Mouse (Mus musculus) limb, embryonic 11.5 days (tissue): ENCODE data around the gene Zswim8. TPM values are rescaled to one million over a fixed set of nuclear protein-coding genes. Genes with fewer than 3 reads are reported as not detected.

ENCODE experiments used
- microRNA-seq: library from miRNA; unstranded; fragments of <30 nt; microRNA quantifications from one replicate; pipeline ENCODE4, GENCODE M21; 2016
- polyA plus RNA-seq: library from polyadenylated mRNA; unstranded; fragments of >200 nt; fragmentation: Nextera tagmentation; extraction: Ambion mirVana; gene quantifications from 2 replicates; pipeline ENCODE4 v1.2.1, GENCODE M21; 2014

Gene Zswim8
- polyA plus RNA-seq, 1 experiment from 2014 or later = 28.0 TPM

Small RNA genes within 50 kb of the gene (microRNA-seq; reads per million reads assigned to microRNA genes)
- gene Mir6946 = 2.1 reads per million

Other genes with a start within 250 kb of the Zswim8 start
- 25.1 and 26.2 TPM in 2 replicates for gene Anxa7, start 227.4 kb upstream of the Zswim8 start, polyA plus RNA-seq
- 1.7 and 1.8 TPM in 2 replicates for gene Mss51, start 210.7 kb upstream of the Zswim8 start, polyA plus RNA-seq
- 55.8 and 56.9 TPM in 2 replicates for gene Ppp3cb, start 161.0 kb upstream of the Zswim8 start, polyA plus RNA-seq
- 14.5 and 17.0 TPM in 2 replicates for gene Usp54, start 66.5 kb upstream of the Zswim8 start, polyA plus RNA-seq
- 0.85 and 0.92 TPM in 2 replicates for gene Myoz1, start 51.0 kb upstream of the Zswim8 start, polyA plus RNA-seq
- gene Synpo2l, start 39.2 kb upstream of the Zswim8 start, polyA plus RNA-seq = 4.5 and 4.8 TPM in 2 replicates
- 81.7 and 95.0 TPM in 2 replicates for gene Sec24c, start 33.2 kb upstream of the Zswim8 start, polyA plus RNA-seq
- gene Fut11, start 12.6 kb upstream of the Zswim8 start, polyA plus RNA-seq = 18.3 and 18.8 TPM in 2 replicates
- gene Chchd1, start 4.5 kb upstream of the Zswim8 start, polyA plus RNA-seq = 254 and 255 TPM in 2 replicates
- gene Ndst2, start 27.0 kb downstream of the Zswim8 start, polyA plus RNA-seq = 25.6 and 33.4 TPM in 2 replicates
- gene Camk2g, start 86.5 kb downstream of the Zswim8 start, polyA plus RNA-seq = 57.9 and 60.2 TPM in 2 replicates
- 0.69 and 1.0 TPM in 2 replicates for gene Plau, start 129.1 kb downstream of the Zswim8 start, polyA plus RNA-seq
- 45.6 and 50.4 TPM in 2 replicates for gene Vcl, start 221.8 kb downstream of the Zswim8 start, polyA plus RNA-seq